In the genomic region with DNA sequence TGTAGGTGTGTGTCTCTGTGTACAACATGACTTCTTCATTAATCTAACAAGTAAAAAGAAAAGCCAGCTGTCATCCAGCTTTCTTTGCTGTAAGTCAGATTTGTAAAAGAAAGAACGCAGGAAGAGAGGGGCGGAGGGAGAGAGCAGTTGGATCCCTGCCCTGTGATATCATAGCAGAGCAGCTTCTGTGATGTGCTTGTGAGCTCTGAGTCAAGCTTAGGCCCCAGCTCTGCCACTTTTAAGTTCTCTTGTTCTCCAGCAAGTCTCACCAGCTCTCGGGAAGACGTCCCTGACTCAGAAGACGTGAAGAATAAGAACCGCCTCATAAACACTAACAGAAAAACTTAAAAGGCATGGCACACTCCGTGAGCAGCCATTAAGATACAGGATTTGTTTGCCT, we compare ENCODE assay signal across 10 mouse cellular contexts. TPM values are rescaled to one million over a fixed set of nuclear protein-coding genes. Genes with fewer than 3 reads are reported as not detected.
DNase-seq lines count a peak whose midpoint lies in the region; ATAC-seq lines count a peak whose summit lies in the region.
"Had no signal": no experiment of that assay in that cellular context is flagged by ENCODE, and none has a peak within 500 bp of the region (broad histone marks: within the 10 kb centered on the region; RNA-seq: fewer than 3 reads in every experiment).

No protein-coding gene starts in this region.

- H3K4me2 ChIP-seq in heart, embryonic 14.5 days (ENCODE audit: low read length), result peak overlapping the region; percentile 2; the same call in 1 of the 2 replicates
- no peak overlapping the region for H3K4me2 ChIP-seq in lung, embryonic 15.5 days
- H3K4me2 ChIP-seq in hindbrain, embryonic 16.5 days (ENCODE audit: low read length), result no peak overlapping the region
- H3K4me2 ChIP-seq: liver, embryonic 13.5 days; midbrain, embryonic 12.5 days had no signal

- no peak for ATAC-seq in heart, embryonic 14.5 days (ENCODE audit: insufficient number of reproducible peaks, insufficient read depth, low FRiP score, low read depth)
- ATAC-seq in lung, embryonic 15.5 days (ENCODE audit: borderline replicate concordance, extremely low read depth, low FRiP score, low TSS enrichment), result peak; percentile 68; the same call in 1 of the 2 replicates
- ATAC-seq in hindbrain, embryonic 16.5 days, result no peak

- WGBS in heart, embryonic 14.5 days, result 47% methylated on average over 7 of the region's 7 CpGs
- WGBS in lung, embryonic 15.5 days, result 24% methylated on average over 7 of the region's 7 CpGs
- 60% methylated on average over 7 of the region's 7 CpGs for WGBS in hindbrain, embryonic 16.5 days

- H3K27me3 ChIP-seq in heart, embryonic 14.5 days (ENCODE audit: control insufficient read depth, insufficient read depth, low read length), result no peaks in the 10 kb centered on the region
- H3K27me3 ChIP-seq in lung, embryonic 15.5 days, result no peaks in the 10 kb centered on the region
- no peaks in the 10 kb centered on the region for H3K27me3 ChIP-seq in hindbrain, embryonic 16.5 days (replicated peaks; ENCODE audit: control insufficient read depth, insufficient read depth, low read length)
- H3K27me3 ChIP-seq: liver, embryonic 13.5 days; midbrain, embryonic 12.5 days had no signal

- H3K4me3 ChIP-seq in heart, embryonic 14.5 days (ENCODE audit: control insufficient read depth in 1 of 2, insufficient read depth in 1 of 2, low read depth in 1 of 2, low read length in 2 of 2), result no peak overlapping the region
- no peak overlapping the region for H3K4me3 ChIP-seq in lung, embryonic 15.5 days
- no peak overlapping the region for H3K4me3 ChIP-seq in hindbrain, embryonic 16.5 days (ENCODE audit: low read length)
- H3K4me3 ChIP-seq: liver, embryonic 13.5 days; midbrain, embryonic 12.5 days had no signal

- peak; percentile 44 to 62 for DNase-seq in adrenal gland, adult (ENCODE audit: inconsistent age in 2 of 2, low spot score in 1 of 2)
- DNase-seq in adrenal gland, adult 18-20 months (ENCODE audit: low spot score in 2 of 2), result no peak
- no peak for DNase-seq in heart, postnatal 36 days
- no peak for DNase-seq in lung, postnatal 36 days
- DNase-seq in gastrocnemius, postnatal 36 days, result no peak
- DNase-seq: liver, embryonic 13.5 days had no signal

- H3K4me1 ChIP-seq in heart, embryonic 14.5 days (ENCODE audit: control insufficient read depth in 2 of 2, insufficient read depth in 2 of 2, low read length in 2 of 2), result peaks cover 15 to 25% of the 10 kb centered on the region in 2 experiments
- peaks cover 35% of the 10 kb centered on the region for H3K4me1 ChIP-seq in lung, embryonic 15.5 days
- H3K4me1 ChIP-seq in hindbrain, embryonic 16.5 days (ENCODE audit: control insufficient read depth, insufficient read depth, low read depth, low read length), result peaks cover 10% of the 10 kb centered on the region

- intact Hi-C loops in heart, postnatal 36 days (cut with DNase I), result no loop called here
- intact Hi-C loops in gastrocnemius, postnatal 36 days (cut with DNase I), result no loop called here

- H3K27ac ChIP-seq in heart, embryonic 14.5 days (replicated peaks in 1 of 2; ENCODE audit: control insufficient read depth in 1 of 2, insufficient read depth in 1 of 2, low read depth in 2 of 2, low read length in 2 of 2), result peak overlapping the region; percentile 53 to 56
- peak overlapping the region; percentile 71 for H3K27ac ChIP-seq in lung, embryonic 15.5 days
- H3K27ac ChIP-seq in hindbrain, embryonic 16.5 days (ENCODE audit: low read depth, low read length), result peak overlapping the region; percentile 57; the same call in 1 of the 2 replicates
- H3K27ac ChIP-seq: liver, embryonic 13.5 days; midbrain, embryonic 12.5 days had no signal

- peaks cover 18% of the 10 kb centered on the region for H3K36me3 ChIP-seq in heart, embryonic 14.5 days (ENCODE audit: control insufficient read depth, insufficient read depth, low read length)
- H3K36me3 ChIP-seq in lung, embryonic 15.5 days, result peaks cover 13% of the 10 kb centered on the region; the same call in 1 of the 2 replicates
- peaks cover 4% of the 10 kb centered on the region; the same call in 1 of the 2 replicates for H3K36me3 ChIP-seq in hindbrain, embryonic 16.5 days (ENCODE audit: control insufficient read depth, insufficient read depth, low read length)

- H3K9me3 ChIP-seq in heart, embryonic 14.5 days (ENCODE audit: control insufficient read depth, low read length), result no peaks in the 10 kb centered on the region
- H3K9me3 ChIP-seq in lung, embryonic 15.5 days, result no peaks in the 10 kb centered on the region
- no peaks in the 10 kb centered on the region for H3K9me3 ChIP-seq in hindbrain, embryonic 16.5 days (ENCODE audit: control insufficient read depth, low read length)
- H3K9me3 ChIP-seq: liver, embryonic 13.5 days; midbrain, embryonic 12.5 days had no signal

- H3K9ac ChIP-seq in heart, embryonic 14.5 days (ENCODE audit: low read length), result no peak overlapping the region
- no peak overlapping the region for H3K9ac ChIP-seq in lung, embryonic 15.5 days
- H3K9ac ChIP-seq in hindbrain, embryonic 16.5 days (ENCODE audit: low read depth, low read length), result no peak overlapping the region
- H3K9ac ChIP-seq: liver, embryonic 13.5 days; midbrain, embryonic 12.5 days had no signal

RNA-seq across cellular contexts. Expression of a gene that starts 31.8 kb away (rescaled TPM):
- 10 to 100 TPM; 38.4 to 41.2 TPM for total RNA-seq in adrenal gland, adult 18-20 months (2021)
- 21.8 and 23.7 TPM in 2 replicates for polyA plus RNA-seq in heart, embryonic 14.5 days (2014; fragmentation: Nextera tagmentation; extraction: Ambion mirVana)
- total RNA-seq in heart, postnatal 36 days (2021), result 10 to 100 TPM; 22.1 to 22.5 TPM
- polyA plus RNA-seq in lung, embryonic 15.5 days (2015; fragmentation: Nextera tagmentation; extraction: Ambion mirVana), result 25.2 and 25.4 TPM in 2 replicates
- 6.1 and 13.5 TPM in 2 replicates for polyA plus RNA-seq in hindbrain, embryonic 16.5 days (2015; fragmentation: Nextera tagmentation; extraction: Ambion mirVana)
- 10 to 100 TPM; 12.6 TPM for total RNA-seq in gastrocnemius, postnatal 36 days (2021)

Comparison
In these comparisons a context has a peak if more than half of its experiments do, and no peak if none do; other contexts are left out.
1. DNase-seq: peak in adrenal gland, adult (2 of 2); none in adrenal gland, adult 18-20 months (0 of 2), heart, postnatal 36 days (0 of 2), lung, postnatal 36 days (single experiment) and gastrocnemius, postnatal 36 days (0 of 2).
2. Peak in every context shown above with its lines, with median percentiles within 50 percentile points of each other: H3K27ac ChIP-seq.